Mouse (Mus musculus) gastrocnemius, postnatal 36 days (tissue): ENCODE measurements around the gene Sarm1. TPM values are rescaled to one million over a fixed set of nuclear protein-coding genes. Genes with fewer than 3 reads are reported as not detected.

Source experiments
- DNase-seq, 2 experiments: peaks; one replicate each; pipeline ENCODE4 v3.0.0; 2022
- intact Hi-C: fragments of 180-260 bp; cut with DNase I; formaldehyde crosslinking; loops from one replicate; pipeline ENCODE4 v1.15.1; 2025
- total RNA-seq, 2 experiments: library from RNA; stranded (reverse); gene quantifications; 2 replicates each; pipeline ENCODE4 v1.2.3; 2021

Sarm1 gene
- total RNA-seq, 2 experiments from 2014 or later = 0.69 to 1.1 TPM

DNA sequence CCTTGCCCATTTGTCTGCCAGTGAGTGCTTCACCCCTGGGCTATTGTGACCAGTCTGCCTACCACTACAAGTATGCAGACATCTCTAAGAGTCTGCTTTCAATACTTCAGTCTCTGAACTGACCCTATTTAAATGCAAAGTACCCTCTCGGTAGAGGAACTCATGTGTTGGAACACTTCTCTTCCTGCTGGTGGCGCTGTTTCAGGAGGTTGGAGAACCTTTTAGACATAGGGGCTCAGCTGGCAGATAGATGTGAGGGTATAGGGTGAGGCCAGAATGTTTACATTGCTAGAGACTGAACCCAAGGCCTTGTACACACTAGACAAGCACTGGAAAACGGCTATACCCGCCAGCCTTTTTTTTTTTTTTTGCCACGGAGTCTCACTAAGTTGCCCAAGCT lies 69.2 kb downstream of the Sarm1 start:
- intact Hi-C loops = no loop called here
- no peak for DNase-seq

DNA sequence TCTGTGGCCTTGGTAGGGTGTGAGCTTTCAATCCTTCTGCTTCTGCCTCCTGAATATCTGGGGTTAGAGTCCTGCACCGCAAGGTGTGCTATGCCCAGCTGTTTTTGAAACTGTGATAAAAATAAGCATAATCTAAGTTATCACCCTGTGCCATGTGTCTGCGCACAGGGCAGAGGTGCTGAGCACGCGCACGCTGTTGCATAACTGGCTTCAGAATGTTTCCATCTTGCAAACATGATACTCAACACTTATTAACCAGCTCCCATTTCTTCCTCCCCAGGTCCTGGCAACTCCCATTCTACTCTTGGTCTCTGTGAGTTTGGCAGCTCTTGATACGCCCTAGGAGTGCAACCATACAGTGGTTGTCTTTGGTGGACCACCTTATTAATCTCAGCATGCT lies 69.9 kb downstream of the Sarm1 start:
- intact Hi-C loops = no loop called here
- DNase-seq = no peak

DNA sequence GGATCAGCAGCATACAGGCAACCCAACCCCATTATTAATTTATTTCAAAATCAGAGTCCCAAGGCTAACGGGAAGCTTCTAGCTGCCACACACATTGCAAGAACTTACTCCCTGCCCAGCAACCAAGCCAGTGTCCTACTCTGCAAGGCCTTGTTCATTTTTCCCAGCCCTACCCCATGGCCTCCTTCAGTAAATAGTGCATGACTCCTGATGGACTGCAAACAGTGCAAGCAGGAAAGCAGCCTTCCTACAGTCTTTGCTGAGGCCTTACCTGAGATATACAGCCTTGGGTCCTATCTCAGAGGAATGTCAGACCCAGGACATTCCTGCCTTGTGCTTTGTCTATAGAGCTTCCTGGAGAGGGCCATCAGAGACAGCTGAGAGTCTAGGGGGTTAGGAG lies 72.0 kb downstream of the Sarm1 start:
- no peak for DNase-seq
- intact Hi-C loops = no loop called here

DNA sequence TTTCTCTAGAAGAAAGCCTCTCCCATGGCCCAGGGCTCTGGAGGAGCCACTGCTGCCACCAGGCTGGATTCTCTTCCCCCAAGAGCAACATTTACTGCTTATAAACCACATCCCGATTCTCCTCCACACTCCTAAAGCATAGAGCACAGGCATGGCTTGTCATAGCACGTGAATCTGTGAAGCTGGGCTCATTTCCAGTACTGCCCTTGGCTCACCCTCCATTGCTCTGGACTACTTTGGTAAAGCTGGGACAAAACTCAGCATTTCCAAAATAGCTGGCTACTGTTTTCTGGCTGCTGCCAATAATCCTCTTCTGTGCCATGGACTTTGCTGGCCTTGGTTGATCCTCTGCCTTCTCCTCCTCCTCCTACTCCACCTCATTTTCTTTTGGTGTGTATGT lies 73.2 kb downstream of the Sarm1 start:
- intact Hi-C loops = no loop called here
- DNase-seq = no peak

Other genes starting within 250 kb of the Sarm1 start
- gene 2610507B11Rik, start 236.0 kb downstream of the Sarm1 start, total RNA-seq = 100 to 1,000 TPM; 212 to 228 TPM
- gene BC030499, start 206.9 kb downstream of the Sarm1 start, total RNA-seq = under 1 TPM; 0.42 to 0.84 TPM
- gene Spag5, start 196.2 kb downstream of the Sarm1 start, total RNA-seq = 1 to 10 TPM; 2.4 to 4.1 TPM
- 1 to 10 TPM; 1.3 to 1.9 TPM for gene Aldoc, start 174.8 kb downstream of the Sarm1 start, total RNA-seq
- 10 to 100 TPM; 20.1 to 21.3 TPM for gene Pigs, start 169.3 kb downstream of the Sarm1 start, total RNA-seq
- gene Unc119, start 154.3 kb downstream of the Sarm1 start, total RNA-seq = 10 to 100 TPM; 10.1 to 16.2 TPM
- under 1 TPM in 1 of 2 experiments, not detected in 1; 0.10 TPM for gene Foxn1, start 111.2 kb downstream of the Sarm1 start, total RNA-seq
- gene Slc13a2, start 75.5 kb downstream of the Sarm1 start, total RNA-seq = not detected
- 1 to 10 TPM in 1 of 2 experiments, under 1 TPM in 1; 0.67 to 1.2 TPM for gene Slc46a1, start 32.1 kb downstream of the Sarm1 start, total RNA-seq
- 10 to 100 TPM; 11.4 to 12.2 TPM for gene Vtn, start 1.3 kb upstream of the Sarm1 start, total RNA-seq
- gene Sebox, start 5.7 kb upstream of the Sarm1 start, total RNA-seq = not detected
- 10 to 100 TPM; 11.9 to 12.3 TPM for gene Tmem199, start 14.4 kb upstream of the Sarm1 start, total RNA-seq
- 100 to 1,000 TPM in 1 of 2 experiments, 10 to 100 TPM in 1; 99.0 to 103 TPM for gene Poldip2, start 14.4 kb upstream of the Sarm1 start, total RNA-seq
- gene Tnfaip1, start 38.6 kb upstream of the Sarm1 start, total RNA-seq = 10 to 100 TPM; 38.0 to 43.5 TPM
- gene Ift20, start 38.6 kb upstream of the Sarm1 start, total RNA-seq = 10 to 100 TPM; 18.1 to 19.9 TPM
- gene Tmem97, start 53.0 kb upstream of the Sarm1 start, total RNA-seq = 1 to 10 TPM; 1.9 to 2.1 TPM
- 1 to 10 TPM; 6.5 to 7.9 TPM for gene Nlk, start 199.6 kb upstream of the Sarm1 start, total RNA-seq